Mouse (Mus musculus): Measurements from ENCODE around the gene Lrrc25. TPM values are rescaled to one million over a fixed set of nuclear protein-coding genes. Genes with fewer than 3 reads are reported as not detected.

The Lrrc25 gene
- polyA plus RNA-seq, 1 experiment, result 1.4 TPM

DNA sequence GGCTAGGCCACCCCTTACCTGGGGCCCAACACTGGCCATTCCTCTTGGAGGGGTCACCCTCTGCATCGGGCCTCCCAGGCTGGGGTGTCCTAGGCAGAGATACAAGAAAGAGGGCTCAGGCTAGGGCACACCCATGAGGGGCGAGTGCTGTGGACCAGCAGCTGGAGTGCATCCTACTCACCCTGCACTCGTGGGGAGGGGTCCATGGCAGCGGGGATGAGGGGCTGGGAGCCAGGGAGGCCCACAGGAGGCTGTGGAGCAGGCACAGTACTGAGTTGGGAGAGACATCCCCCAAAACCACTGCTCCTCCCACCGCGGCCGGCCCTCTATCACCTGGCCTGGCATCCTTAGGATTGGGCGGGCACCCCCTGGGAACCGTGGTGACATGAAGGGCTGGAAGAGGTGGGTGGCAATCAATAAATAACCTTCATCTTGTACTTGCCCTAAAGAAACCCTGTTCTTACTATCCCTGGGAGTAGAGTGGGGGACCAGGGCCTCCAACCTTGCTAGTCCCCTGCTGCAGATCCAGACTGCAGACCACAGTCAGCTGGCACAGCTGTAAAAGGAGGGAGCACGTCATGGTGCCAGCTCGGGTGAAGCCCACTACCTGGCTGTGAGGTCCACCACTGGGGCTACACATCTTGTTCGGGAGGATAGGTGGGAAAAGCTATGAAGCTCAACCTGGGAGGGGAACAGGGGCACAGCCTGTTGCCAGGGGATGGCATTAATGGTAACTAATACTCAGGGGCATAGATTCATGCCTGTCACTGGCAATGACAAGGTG lies 16.3 kb upstream of the Lrrc25 start:
- TF ChIP-seq CTCF (IDR thresholded peaks at IDR 0.05; ENCODE audit: control insufficient read depth, insufficient read depth, insufficient replicate concordance, low read depth, low read length) (no peak), POLR2A (IDR thresholded peaks at IDR 0.05; ENCODE audit: control insufficient read depth, low read depth, low read length) (no peak)
- Histone ChIP-seq H3K27ac (ENCODE audit: control insufficient read depth, insufficient read depth, low read depth, low read length) (no peak overlapping the region), H3K4me1 (ENCODE audit: control insufficient read depth, insufficient read depth, low read length) (peaks cover 71% of the 10 kb centered on the region), H3K36me3 (ENCODE audit: control insufficient read depth, insufficient read depth, low read length) (no peaks in the 10 kb centered on the region), H3K4me3 (ENCODE audit: control insufficient read depth, low read depth, low read length) (no peak overlapping the region), H3K27me3 (ENCODE audit: control insufficient read depth, insufficient read depth, low read length) (no peaks in the 10 kb centered on the region)

DNA sequence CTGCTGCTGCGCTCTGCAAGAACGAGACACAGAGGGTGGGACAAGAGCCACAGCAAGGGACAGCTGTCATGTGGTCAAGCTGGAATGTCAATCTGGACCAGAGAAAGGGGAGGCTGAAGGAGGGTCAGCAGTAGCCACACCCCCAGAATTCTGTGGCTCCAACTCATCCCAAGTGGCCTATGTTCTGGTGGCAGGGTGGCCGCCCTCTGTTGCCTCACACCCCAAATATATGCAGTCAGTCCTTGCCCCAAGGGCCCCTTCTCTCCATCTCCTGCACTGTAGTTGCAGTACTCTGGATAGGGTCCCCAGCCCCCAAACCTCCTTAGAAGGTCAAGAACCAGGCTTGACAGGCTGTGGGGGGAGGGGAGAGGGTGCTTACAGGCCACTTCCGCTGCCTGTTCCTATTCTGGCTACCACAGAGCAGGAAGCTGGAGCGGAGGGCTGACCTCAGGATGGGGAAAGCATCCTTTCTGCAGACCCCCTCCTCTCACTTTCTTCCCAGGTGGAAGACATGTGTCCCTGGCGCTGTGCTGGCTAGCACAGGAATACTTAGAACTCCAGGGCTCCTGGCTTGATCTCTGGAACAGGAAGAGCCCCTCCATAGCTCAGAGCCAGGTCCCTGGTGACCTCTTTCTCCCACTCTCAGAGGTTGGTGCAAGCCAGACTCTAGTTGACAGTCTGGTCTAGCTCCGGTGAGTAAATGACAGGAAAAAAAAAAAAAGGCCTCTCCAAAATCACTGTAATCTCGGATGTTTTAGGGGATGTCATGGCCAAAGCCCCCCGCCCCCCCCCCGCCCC lies 15.3 kb upstream of the Lrrc25 start:
- no peak overlapping the region for H3K27ac ChIP-seq (ENCODE audit: control insufficient read depth, insufficient read depth, low read depth, low read length)
- no peaks in the 10 kb centered on the region for H3K36me3 ChIP-seq (ENCODE audit: control insufficient read depth, insufficient read depth, low read length)
- H3K4me1 ChIP-seq (ENCODE audit: control insufficient read depth, insufficient read depth, low read length), result peaks cover 63% of the 10 kb centered on the region
- H3K27me3 ChIP-seq (ENCODE audit: control insufficient read depth, insufficient read depth, low read length), result no peaks in the 10 kb centered on the region
- no peak overlapping the region for H3K4me3 ChIP-seq (ENCODE audit: control insufficient read depth, low read depth, low read length)
- no peak for TF ChIP-seq CTCF (IDR thresholded peaks at IDR 0.05; ENCODE audit: control insufficient read depth, insufficient read depth, insufficient replicate concordance, low read depth, low read length)
- no peak for TF ChIP-seq POLR2A (IDR thresholded peaks at IDR 0.05; ENCODE audit: control insufficient read depth, low read depth, low read length)

DNA sequence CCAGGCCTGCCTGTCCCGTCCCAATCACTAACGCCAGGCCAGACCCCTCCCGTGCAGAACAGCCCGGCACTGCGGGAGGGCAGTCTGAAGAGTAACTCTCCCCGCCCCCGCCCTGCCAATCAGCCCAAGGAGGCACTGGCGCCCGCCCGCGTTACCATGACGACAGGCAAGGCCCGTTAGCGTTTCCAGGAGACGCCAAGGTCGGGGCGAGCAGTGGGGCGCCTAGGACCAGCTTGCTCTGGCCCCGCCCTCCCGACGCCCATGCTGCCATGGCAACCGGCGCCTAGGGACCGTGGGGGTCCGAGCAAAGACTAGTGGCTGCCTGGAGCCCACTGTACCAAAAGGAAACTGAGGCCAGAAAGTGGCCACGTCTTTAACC lies 14.7 kb upstream of the Lrrc25 start:
- no peak overlapping the region for H3K27ac ChIP-seq (ENCODE audit: control insufficient read depth, insufficient read depth, low read depth, low read length)
- no peaks in the 10 kb centered on the region for H3K27me3 ChIP-seq (ENCODE audit: control insufficient read depth, insufficient read depth, low read length)
- H3K4me1 ChIP-seq (ENCODE audit: control insufficient read depth, insufficient read depth, low read length), result peaks cover 57% of the 10 kb centered on the region
- no peaks in the 10 kb centered on the region for H3K36me3 ChIP-seq (ENCODE audit: control insufficient read depth, insufficient read depth, low read length)
- TF ChIP-seq POLR2A (IDR thresholded peaks at IDR 0.05; ENCODE audit: control insufficient read depth, low read depth, low read length) (no peak), CTCF (IDR thresholded peaks at IDR 0.05; ENCODE audit: control insufficient read depth, insufficient read depth, insufficient replicate concordance, low read depth, low read length) (no peak)
- H3K4me3 ChIP-seq (ENCODE audit: control insufficient read depth, low read depth, low read length), result peak overlapping the region; percentile 11; the same call in 1 of the 2 replicates

DNA sequence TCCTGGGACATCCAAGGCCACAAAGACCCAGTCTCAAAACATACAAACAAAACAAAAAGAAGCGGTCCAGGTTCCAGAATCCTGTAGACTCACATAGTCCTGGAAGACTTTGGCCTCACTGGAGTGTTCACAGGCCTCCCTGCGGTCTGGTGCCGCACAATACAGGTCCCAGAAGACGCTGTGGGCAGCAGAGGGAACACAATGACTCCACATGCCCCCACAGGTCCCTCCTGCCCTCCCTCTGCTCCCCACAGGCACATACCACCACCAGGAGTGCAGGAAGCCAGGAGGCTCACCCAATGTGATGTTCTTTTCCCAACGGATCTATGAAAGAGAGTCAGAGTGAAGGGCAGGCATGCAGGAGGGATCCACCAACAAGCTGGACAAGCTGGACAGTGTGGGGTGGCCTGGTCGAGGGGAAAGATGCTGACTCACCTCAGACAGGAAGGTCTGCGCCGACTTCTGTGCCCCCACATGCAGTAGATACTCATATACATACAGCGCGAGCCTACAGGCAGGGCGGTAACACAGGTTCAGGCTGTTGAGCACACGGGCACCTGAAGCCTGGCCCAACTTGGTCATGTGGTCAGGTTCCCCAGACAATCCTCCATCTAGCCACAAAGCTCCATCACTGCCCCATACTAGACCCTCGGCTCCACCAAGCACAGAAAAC lies 13.7 kb upstream of the Lrrc25 start:
- peaks cover 49% of the 10 kb centered on the region for H3K4me1 ChIP-seq (ENCODE audit: control insufficient read depth, insufficient read depth, low read length)
- no peak overlapping the region for H3K4me3 ChIP-seq (ENCODE audit: control insufficient read depth, low read depth, low read length)
- no peaks in the 10 kb centered on the region for H3K36me3 ChIP-seq (ENCODE audit: control insufficient read depth, insufficient read depth, low read length)
- no peak overlapping the region for H3K27ac ChIP-seq (ENCODE audit: control insufficient read depth, insufficient read depth, low read depth, low read length)
- no peak for TF ChIP-seq CTCF (IDR thresholded peaks at IDR 0.05; ENCODE audit: control insufficient read depth, insufficient read depth, insufficient replicate concordance, low read depth, low read length)
- TF ChIP-seq POLR2A (IDR thresholded peaks at IDR 0.05; ENCODE audit: control insufficient read depth, low read depth, low read length), result no peak
- H3K27me3 ChIP-seq (ENCODE audit: control insufficient read depth, insufficient read depth, low read length), result no peaks in the 10 kb centered on the region

DNA sequence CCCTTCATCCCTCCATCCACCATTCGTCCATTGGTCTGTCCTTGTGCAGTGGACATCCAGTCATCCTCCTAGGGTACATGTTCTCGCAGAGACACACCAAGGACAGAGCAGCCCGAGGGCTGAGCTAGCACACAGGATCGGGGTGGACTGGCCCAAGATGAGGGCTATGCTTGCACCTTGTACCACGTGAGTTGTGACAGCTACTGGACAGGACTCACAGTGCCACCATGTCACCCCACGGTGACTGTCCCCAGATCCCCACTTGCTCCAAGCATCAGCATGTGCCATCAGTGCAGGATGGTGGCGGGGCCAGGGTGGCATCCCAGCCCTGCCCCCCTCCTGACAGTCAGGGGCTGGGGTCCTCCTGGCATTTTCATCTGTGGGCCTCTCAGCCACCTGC lies 11.4 kb upstream of the Lrrc25 start:
- Histone ChIP-seq H3K36me3 (ENCODE audit: control insufficient read depth, insufficient read depth, low read length) (no peaks in the 10 kb centered on the region), H3K4me3 (ENCODE audit: control insufficient read depth, low read depth, low read length) (no peak overlapping the region), H3K4me1 (ENCODE audit: control insufficient read depth, insufficient read depth, low read length) (peaks cover 47% of the 10 kb centered on the region), H3K27ac (ENCODE audit: control insufficient read depth, insufficient read depth, low read depth, low read length) (no peak overlapping the region), H3K27me3 (ENCODE audit: control insufficient read depth, insufficient read depth, low read length) (no peaks in the 10 kb centered on the region)
- TF ChIP-seq POLR2A (IDR thresholded peaks at IDR 0.05; ENCODE audit: control insufficient read depth, low read depth, low read length), result no peak
- no peak for TF ChIP-seq CTCF (IDR thresholded peaks at IDR 0.05; ENCODE audit: control insufficient read depth, insufficient read depth, insufficient replicate concordance, low read depth, low read length)

DNA sequence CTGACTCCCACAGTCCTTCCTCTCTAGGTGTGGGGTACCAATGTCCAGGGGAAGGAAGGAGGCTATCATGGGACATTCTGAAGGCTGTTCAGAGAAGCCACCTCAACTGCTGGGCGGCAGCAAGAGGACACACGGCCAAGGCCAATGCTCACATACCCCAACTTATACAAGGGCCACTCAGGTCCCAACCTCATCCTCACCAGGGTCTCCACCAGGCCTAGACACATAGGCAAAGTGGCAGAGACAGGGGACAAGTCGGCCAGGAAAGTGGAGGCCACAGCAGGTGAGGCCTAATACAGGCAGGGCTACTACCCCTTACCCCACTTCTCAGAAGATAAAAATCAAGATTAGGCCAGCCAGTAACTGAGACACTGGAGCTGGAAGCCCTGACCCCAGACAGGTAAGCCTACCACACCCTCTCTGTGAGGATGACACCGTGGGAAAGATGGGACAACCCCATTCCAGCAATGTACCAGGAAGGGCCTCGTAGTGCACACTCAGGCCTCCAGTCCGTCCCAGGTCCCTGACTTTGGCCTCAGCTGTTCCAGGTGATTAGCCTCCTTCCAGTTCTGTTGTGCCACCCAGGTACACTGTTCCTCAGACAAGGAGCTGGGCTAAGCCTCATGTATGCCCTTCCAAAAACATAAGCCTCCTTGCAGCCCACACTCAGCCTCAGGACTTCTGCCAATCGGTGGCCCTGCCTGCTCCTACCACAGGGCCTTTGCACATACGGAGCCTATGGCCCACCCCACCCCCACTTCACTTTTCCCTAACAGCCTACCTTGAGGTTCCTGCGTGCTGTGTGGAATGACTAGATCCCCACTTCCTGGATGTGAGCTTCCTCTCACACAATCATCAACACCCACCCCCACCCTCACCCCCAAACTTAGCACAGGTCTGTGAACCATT lies 9.8 kb upstream of the Lrrc25 start:
- H3K27me3 ChIP-seq (ENCODE audit: control insufficient read depth, insufficient read depth, low read length), result no peaks in the 10 kb centered on the region
- peaks cover 46% of the 10 kb centered on the region for H3K4me1 ChIP-seq (ENCODE audit: control insufficient read depth, insufficient read depth, low read length)
- no peak overlapping the region for H3K27ac ChIP-seq (ENCODE audit: control insufficient read depth, insufficient read depth, low read depth, low read length)
- no peak overlapping the region for H3K4me3 ChIP-seq (ENCODE audit: control insufficient read depth, low read depth, low read length)
- no peaks in the 10 kb centered on the region for H3K36me3 ChIP-seq (ENCODE audit: control insufficient read depth, insufficient read depth, low read length)
- TF ChIP-seq CTCF (IDR thresholded peaks at IDR 0.05; ENCODE audit: control insufficient read depth, insufficient read depth, insufficient replicate concordance, low read depth, low read length), result no peak
- no peak for TF ChIP-seq POLR2A (IDR thresholded peaks at IDR 0.05; ENCODE audit: control insufficient read depth, low read depth, low read length)

Data from testis, adult 2 months (tissue).